In genomic region chr2:169237321-169237720, GRCm38 (mm10) we compare ENCODE assay signal across 23 mouse cellular contexts.
A peak's percentile ranks its signal among the peaks of the same experiment; 100 is the strongest.
DNase-seq lines count a peak whose midpoint lies in the region; ATAC-seq and TF ChIP-seq lines count a peak whose summit lies in the region.
"Had no signal": no experiment of that assay in that cellular context is flagged by ENCODE, and none has a peak within 500 bp of the region (broad histone marks: within the 10 kb centered on the region; RNA-seq: fewer than 3 reads in every experiment).

No protein-coding gene starts in this region.

- TF ChIP-seq CTCF in heart, adult 2 months (IDR thresholded peaks at IDR 0.05): no peak
- no peak for TF ChIP-seq CTCF in liver, adult 2 months (IDR thresholded peaks at IDR 0.05; ENCODE audit: low read depth, low read length)

- no peak for TF ChIP-seq EP300 in heart, adult 2 months (IDR thresholded peaks at IDR 0.05; ENCODE audit: insufficient read depth, low read depth, low read length)

- no peak for TF ChIP-seq POLR2A in heart, adult 2 months (IDR thresholded peaks at IDR 0.05; ENCODE audit: insufficient read depth, low read depth, low read length)
- TF ChIP-seq POLR2A in liver, adult 2 months (IDR thresholded peaks at IDR 0.05; ENCODE audit: extremely low read depth, insufficient read depth, low read length): no peak

- intact Hi-C loops in heart, adult 2 months (cut with DNase I): no loop called here

- H3K9ac ChIP-seq in heart, adult 2 months (ENCODE audit: low read depth, low read length): no peak overlapping the region
- no peak overlapping the region for H3K9ac ChIP-seq in liver, adult 2 months (ENCODE audit: low read depth, low read length)
- H3K9ac ChIP-seq: embryonic facial prominence, embryonic 13.5 days; forebrain, embryonic 12.5 days; hindbrain, embryonic 12.5 days had no signal

- no peak overlapping the region for H3K27ac ChIP-seq in heart, adult 2 months
- H3K27ac ChIP-seq in liver, adult 2 months (replicated peaks; ENCODE audit: insufficient read depth, low read depth, low read length): no peak overlapping the region
- H3K27ac ChIP-seq: embryonic facial prominence, embryonic 13.5 days; forebrain, embryonic 12.5 days; heart, embryonic 10.5 days; hindbrain, embryonic 12.5 days had no signal

- no peak overlapping the region for H3K4me3 ChIP-seq in heart, adult 2 months
- no peak overlapping the region for H3K4me3 ChIP-seq in liver, adult 2 months (ENCODE audit: insufficient read depth, low read depth, low read length)
- H3K4me3 ChIP-seq: embryonic facial prominence, embryonic 13.5 days; forebrain, embryonic 12.5 days; heart, embryonic 10.5 days; hindbrain, embryonic 12.5 days had no signal

- DNase-seq in heart, adult 11 months: peak; percentile 55
- DNase-seq in heart, adult 2 months: no peak
- peak; percentile 13 for DNase-seq in liver, adult 2 months (ENCODE audit: extremely low read depth, low read depth, low spot score)
- DNase-seq in liver: no peak
- DNase-seq in kidney, postnatal 14 days: peak; percentile 40
- peak; percentile 27 for DNase-seq in yolk sac, embryonic 10.5 days (ENCODE audit: low spot score)
- DNase-seq in layer of hippocampus, postnatal 25 days (ENCODE audit: extremely low spot score in 1 of 2, low spot score in 1 of 2): no peak
- DNase-seq: adrenal gland, postnatal 10 days; B cell, adult 2 months; cerebellum, adult 11 months; cerebellum, adult 8-10 months; cerebellum, postnatal 36 days; gastrocnemius, postnatal 14 days; heart, postnatal 10 days; heart, postnatal 4 days had no signal

- 86% methylated on average over 9 of the region's 9 CpGs for WGBS in heart, adult 2 months
- 47% methylated on average over 9 of the region's 9 CpGs for WGBS in liver, adult 2 months

- H3K27me3 ChIP-seq in heart, adult 2 months (ENCODE audit: control insufficient read depth, insufficient read depth, low read length): no peaks in the 10 kb centered on the region
- no peaks in the 10 kb centered on the region for H3K27me3 ChIP-seq in liver, adult 2 months (ENCODE audit: control insufficient read depth, insufficient read depth, low read length)
- H3K27me3 ChIP-seq: embryonic facial prominence, embryonic 13.5 days; forebrain, embryonic 12.5 days; hindbrain, embryonic 12.5 days had no signal

- no peak for ATAC-seq in megakaryocyte, adult 5-6 weeks (ENCODE audit: poor library complexity, severe bottlenecking)
- ATAC-seq: CD4-positive, CD25-positive, alpha-beta regulatory T cell, adult 4 months; forebrain, embryonic 16.5 days had no signal

- no peaks in the 10 kb centered on the region for H3K36me3 ChIP-seq in heart, adult 2 months (ENCODE audit: control insufficient read depth, insufficient read depth, low read length)
- no peaks in the 10 kb centered on the region for H3K36me3 ChIP-seq in liver, adult 2 months (ENCODE audit: control insufficient read depth, insufficient read depth, low read length)
- H3K36me3 ChIP-seq: embryonic facial prominence, embryonic 13.5 days; forebrain, embryonic 12.5 days; G1E; heart, embryonic 10.5 days; hindbrain, embryonic 12.5 days had no signal

- no peaks in the 10 kb centered on the region for H3K79me2 ChIP-seq in heart, adult 2 months (replicated peaks; ENCODE audit: control insufficient read depth, insufficient read depth, low read length)
- H3K79me2 ChIP-seq in liver, adult 2 months (ENCODE audit: control insufficient read depth, insufficient read depth, low read length): no peaks in the 10 kb centered on the region

- no peaks in the 10 kb centered on the region for H3K4me1 ChIP-seq in heart, adult 2 months (ENCODE audit: control insufficient read depth, insufficient read depth, low read length)
- H3K4me1 ChIP-seq in liver, adult 2 months (ENCODE audit: control insufficient read depth, insufficient read depth, low read length): peaks cover 6% of the 10 kb centered on the region
- H3K4me1 ChIP-seq: forebrain, embryonic 12.5 days; hindbrain, embryonic 12.5 days had no signal

Comparison
In these comparisons a context has a peak if more than half of its experiments do, and no peak if none do; other contexts are left out.
1. DNase-seq: peak in heart, adult 11 months (single experiment), liver, adult 2 months (single experiment), kidney, postnatal 14 days (single experiment) and yolk sac, embryonic 10.5 days (single experiment); none in heart, adult 2 months (0 of 2), liver (single experiment) and layer of hippocampus, postnatal 25 days (0 of 2).